Mouse (Mus musculus): ENCODE data around the gene Gm3147.
"Not testable (repeated sequence)": the region's sequence is repeated elsewhere in the genome, so short reads cannot be mapped to it uniquely, and the experiment has no call there.

Gm3147 gene

GRCm38 (mm10) chr5:94616242-94616641, at the start of gene Gm3147:
Gene Gm3147 (minus strand): TSS chr5:94616342.
- not testable (repeated sequence) for DNase-seq (ENCODE audit: low spot score in 2 of 2)

GRCm38 (mm10) chr5:94648082-94648481, 31.9 kb upstream of the Gm3147 start, which contains the start of gene Gm6205:
Gene Gm6205 (plus strand): TSS chr5:94648382.
- DNase-seq (ENCODE audit: low spot score in 2 of 2): not testable (repeated sequence)

GRCm38 (mm10) chr5:94623679-94624078, 7.5 kb upstream of the Gm3147 start, which contains the start of gene Gm6509:
Gene Gm6509 (plus strand): TSS chr5:94623979.
- not testable (repeated sequence) for DNase-seq (ENCODE audit: low spot score in 2 of 2)

Data from thymus, postnatal 10 days (tissue).